In the genomic region with DNA sequence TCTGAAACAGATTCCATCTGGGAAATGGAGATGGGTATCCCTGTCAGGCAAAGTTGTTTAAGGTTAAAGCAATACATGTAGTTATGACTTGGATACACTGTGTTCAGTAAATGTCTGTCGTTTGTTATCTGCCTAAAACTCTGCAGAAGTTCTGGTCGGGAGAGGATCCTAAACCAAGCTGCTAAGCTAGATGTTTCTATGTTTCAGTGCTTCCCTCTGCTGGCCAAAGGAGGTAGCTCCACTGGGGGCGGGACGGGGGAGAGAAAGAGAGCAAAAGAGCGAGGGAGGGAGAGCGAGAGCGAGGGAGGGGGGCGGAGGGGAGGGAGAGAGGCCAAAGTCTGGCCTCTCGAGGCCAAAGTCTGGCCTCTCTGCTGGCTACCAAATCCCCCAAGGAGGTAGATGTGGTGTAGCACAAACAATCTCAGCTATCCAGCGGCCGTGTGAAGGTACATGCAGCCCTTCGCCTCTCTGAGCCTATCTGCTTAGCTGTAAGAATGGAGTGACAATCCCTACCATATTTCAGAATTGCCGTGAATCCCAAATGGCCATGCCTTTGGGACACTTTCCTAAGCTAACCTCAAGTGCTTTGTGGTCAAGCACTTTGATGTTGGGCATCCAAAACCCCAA, we compare ENCODE assay signal across 8 mouse cellular contexts. TPM values are rescaled to one million over a fixed set of nuclear protein-coding genes. Genes with fewer than 3 reads are reported as not detected.
DNase-seq lines count a peak whose midpoint lies in the region; TF ChIP-seq lines count a peak whose summit lies in the region.

No protein-coding gene starts in this region.

- TF ChIP-seq CTCF in MEL (IDR thresholded peaks at IDR 0.05 in 2 of 3, conservative IDR thresholded peaks at IDR 0.05 in 1 of 3; ENCODE audit: control insufficient read depth in 1 of 3, insufficient read depth in 1 of 3, low read depth in 2 of 3, low read length in 3 of 3, poor library complexity in 1 of 3, severe bottlenecking in 1 of 3), result peak; percentile 49 to 92 (median 90)
- TF ChIP-seq CTCF in lung, adult 2 months (IDR thresholded peaks at IDR 0.05; ENCODE audit: insufficient read depth, low read length), result peak; percentile 75

- TF ChIP-seq RAD21 in MEL (IDR thresholded peaks at IDR 0.05; ENCODE audit: low read depth, low read length), result peak; percentile 95

- H3K4me1 ChIP-seq in MEL (ENCODE audit: control insufficient read depth in 1 of 2, insufficient read depth in 2 of 2, low read length in 2 of 2), result no peaks in the 10 kb centered on the region
- peaks cover 18% of the 10 kb centered on the region for H3K4me1 ChIP-seq in lung, adult 2 months (ENCODE audit: control insufficient read depth, insufficient read depth, low read length)

- TF ChIP-seq EP300 in MEL (IDR thresholded peaks at IDR 0.05; ENCODE audit: low read depth in 1 of 2, low read length in 2 of 2), result no peak

- H3K79me2 ChIP-seq in MEL (ENCODE audit: control insufficient read depth, insufficient read depth, low read length, poor library complexity), result no peaks in the 10 kb centered on the region

- no peaks in the 10 kb centered on the region for H3K9me3 ChIP-seq in MEL (replicated peaks; ENCODE audit: insufficient read depth, low read length)

- DNase-seq in MEL (ENCODE audit: low read depth, low spot score), result peak; percentile 72
- DNase-seq in cerebellum, adult 8-10 months, result peak; percentile 33
- DNase-seq in forelimb bud, embryonic 11.5 days (ENCODE audit: low read depth, low spot score), result peak; percentile 80
- peak; percentile 94 for DNase-seq in heart, postnatal 4 days
- DNase-seq in layer of hippocampus, adult 8-10 months (ENCODE audit: low spot score in 2 of 2), result peak; percentile 54 to 72
- peak; percentile 81 for DNase-seq in lung, adult 2 months
- DNase-seq in ovary, postnatal 14 days (ENCODE audit: low spot score), result peak; percentile 84
- DNase-seq in thymus, postnatal 10 days (ENCODE audit: low spot score in 2 of 2), result peak; percentile 18 to 51

- no peaks in the 10 kb centered on the region for H3K27me3 ChIP-seq in MEL (ENCODE audit: control insufficient read depth in 1 of 2, insufficient read depth in 2 of 2, low read length in 2 of 2)

- no peak overlapping the region for H3K9ac ChIP-seq in MEL (ENCODE audit: control insufficient read depth, low read depth, low read length, poor library complexity, severe bottlenecking)

- no peak overlapping the region for H3K4me3 ChIP-seq in MEL (ENCODE audit: control insufficient read depth in 1 of 2, insufficient read depth in 1 of 2, low read depth in 2 of 2, low read length in 2 of 2)
- no peak overlapping the region for H3K4me3 ChIP-seq in lung, adult 2 months (replicated peaks; ENCODE audit: extremely low read depth, low read depth, low read length)

- no peak for TF ChIP-seq POLR2A in MEL (IDR thresholded peaks at IDR 0.05; ENCODE audit: control insufficient read depth in 1 of 2, insufficient read depth in 1 of 2, low read depth in 1 of 2, low read length in 2 of 2, poor library complexity in 1 of 2)
- no peak for TF ChIP-seq POLR2A in lung, adult 2 months (IDR thresholded peaks at IDR 0.05; ENCODE audit: borderline replicate concordance, extremely low read depth, low read depth, low read length)

- WGBS in lung, adult 2 months, result 12% methylated on average over 13 of the region's 13 CpGs

- H3K27ac ChIP-seq in MEL (ENCODE audit: control insufficient read depth, low read depth, low read length), result no peak overlapping the region

- H3K36me3 ChIP-seq in MEL (ENCODE audit: control insufficient read depth in 1 of 2, insufficient read depth in 2 of 2, low read length in 2 of 2), result no peaks in the 10 kb centered on the region

TF ChIP-seq in MEL, 35 proteins besides CTCF, POLR2A, EP300 and RAD21:
- TF ChIP-seq MYC (IDR thresholded peaks at IDR 0.05; ENCODE audit: low read depth, low read length), result no peak
- no peak for TF ChIP-seq MXI1 (IDR thresholded peaks at IDR 0.05; ENCODE audit: low read depth, low read length)
- no peak for TF ChIP-seq USF2 (IDR thresholded peaks at IDR 0.05; ENCODE audit: borderline replicate concordance in 1 of 2, insufficient read depth in 1 of 2, low read depth in 1 of 2, low read length in 2 of 2)
- TF ChIP-seq ZNF384 (IDR thresholded peaks at IDR 0.05; ENCODE audit: low read depth, low read length), result no peak
- no peak for TF ChIP-seq SIN3A (IDR thresholded peaks at IDR 0.05; ENCODE audit: low read length)
- TF ChIP-seq CHD2 (IDR thresholded peaks at IDR 0.05; ENCODE audit: low read length), result no peak
- TF ChIP-seq TCF12 (IDR thresholded peaks at IDR 0.05; ENCODE audit: low read depth, low read length), result no peak
- TF ChIP-seq BHLHE40 (IDR thresholded peaks at IDR 0.05; ENCODE audit: borderline replicate concordance, low read depth, low read length), result no peak
- TF ChIP-seq ELF1 (IDR thresholded peaks at IDR 0.05; ENCODE audit: low read depth, low read length), result no peak
- TF ChIP-seq HCFC1 (IDR thresholded peaks at IDR 0.05; ENCODE audit: low read depth, low read length), result no peak
- peak; percentile 97 for TF ChIP-seq SMC3 (IDR thresholded peaks at IDR 0.05; ENCODE audit: low read depth, low read length)
- no peak for TF ChIP-seq MAFK (IDR thresholded peaks at IDR 0.05; ENCODE audit: borderline replicate concordance, low read depth, low read length)
- 0 out of 2 replicates have a peak, but pooled peaks have one; percentile 57 for TF ChIP-seq MAZ (IDR thresholded peaks at IDR 0.05; ENCODE audit: low read depth, low read length)
- TF ChIP-seq ZMIZ1 (IDR thresholded peaks at IDR 0.05; ENCODE audit: low read depth, low read length), result no peak
- no peak for TF ChIP-seq CHD1 (IDR thresholded peaks at IDR 0.05; ENCODE audit: low read depth, low read length)
- TF ChIP-seq KAT2A (conservative IDR thresholded peaks at IDR 0.05; ENCODE audit: low read depth, low read length), result no peak
- no peak for TF ChIP-seq RCOR1 (IDR thresholded peaks at IDR 0.05; ENCODE audit: low read depth, low read length)
- TF ChIP-seq JUND (IDR thresholded peaks at IDR 0.05; ENCODE audit: low read depth, low read length), result no peak
- no peak for TF ChIP-seq TAL1 (IDR thresholded peaks at IDR 0.05; ENCODE audit: low read length)
- TF ChIP-seq MAX (IDR thresholded peaks at IDR 0.05; ENCODE audit: low read length), result no peak
- no peak for TF ChIP-seq POLR2AphosphoS5 (IDR thresholded peaks at IDR 0.05; ENCODE audit: borderline replicate concordance, low read depth, low read length)
- no peak for TF ChIP-seq E2F4 (IDR thresholded peaks at IDR 0.05; ENCODE audit: borderline replicate concordance, low read depth, low read length)
- TF ChIP-seq ETS1 (IDR thresholded peaks at IDR 0.05; ENCODE audit: low read depth, low read length), result no peak
- TF ChIP-seq ZC3H11A (IDR thresholded peaks at IDR 0.05; ENCODE audit: low read depth, low read length), result peak; percentile 98
- TF ChIP-seq GABPA (IDR thresholded peaks at IDR 0.05; ENCODE audit: low read depth, low read length), result no peak
TF ChIP-seq in MEL: peak in this region for 3.

RNA-seq across cellular contexts. Expression of a gene that starts 27.6 kb away (rescaled TPM):
- 10.4 and 11.7 TPM in 2 replicates for total RNA-seq in MEL (2012; rRNA removed)
- polyA plus RNA-seq in MEL (2012; ENCODE audit: insufficient read depth in 1 of 2, insufficient read length in 2 of 2, low read depth in 1 of 2, low replicate concordance in 2 of 2, missing spikeins in 1 of 2), result 10 to 100 TPM in 1 of 2 experiments, not detected in 1; 17.1 TPM
- total RNA-seq in heart, postnatal 4 days (2021), result 10 to 100 TPM; 33.4 to 35.2 TPM
- 10 to 100 TPM; 57.2 to 62.0 (median 60.1) TPM for total RNA-seq in layer of hippocampus, adult 8-10 months (2022)
- polyA plus RNA-seq in lung, adult 2 months (2012; rRNA removed), result 32.5 and 33.5 TPM in 2 replicates

Comparison
In these comparisons a context has a peak if more than half of its experiments do, and no peak if none do; other contexts are left out.
1. DNase-seq: peak in every context shown above with its lines; median percentile 94 in heart, postnatal 4 days; 84 in ovary, postnatal 14 days; 81 in lung, adult 2 months; 80 in forelimb bud, embryonic 11.5 days; 72 in MEL; 63 in layer of hippocampus, adult 8-10 months; 34 in thymus, postnatal 10 days; 33 in cerebellum, adult 8-10 months.